Mouse (Mus musculus) adrenal gland, adult 8-10 months (tissue): ENCODE measurements at regions not wholly inside any gene's neighbourhood (a gene's known extent, or its start where the extent isn't known, plus 50 kb on each side); places are given as distances from the start of the nearest gene placed in this dataset.

ENCODE experiments used
- DNase-seq: peaks from one replicate; pipeline ENCODE4 v3.0.0; 2022

DNA sequence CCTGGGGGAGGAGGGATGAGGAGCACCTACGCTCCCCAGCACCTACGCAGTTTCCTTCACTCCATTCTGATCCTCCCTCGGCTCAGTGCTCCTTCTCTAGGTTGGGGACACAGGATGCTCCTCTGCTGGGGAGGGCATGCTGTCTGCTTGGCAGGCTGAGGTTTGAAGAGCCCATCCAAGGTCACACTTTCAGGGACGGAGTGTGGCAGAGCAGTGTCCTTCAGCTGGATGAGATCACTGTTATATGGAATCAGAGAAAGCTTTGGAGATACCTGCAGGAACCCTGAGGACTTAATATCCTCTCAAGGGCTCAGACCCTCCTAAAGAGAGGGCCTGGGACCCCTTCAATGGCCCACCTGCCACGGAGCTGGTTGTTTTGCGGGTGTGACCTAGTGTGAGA, 60.5 kb downstream of the Klhdc7a start:
- peak; percentile 72 for DNase-seq

- DNase-seq: no peak
These were observed 61.6 kb downstream of the Klhdc7a start for GRCm38 (mm10) chr4:139906176-139906575.

GRCm38 (mm10) chr4:139905093-139905783, 62.6 kb downstream of the Klhdc7a start:
- no peak for DNase-seq

GRCm38 (mm10) chr4:139899960-139900359, 66.6 kb upstream of the Pax7 start:
- DNase-seq: no peak

DNA sequence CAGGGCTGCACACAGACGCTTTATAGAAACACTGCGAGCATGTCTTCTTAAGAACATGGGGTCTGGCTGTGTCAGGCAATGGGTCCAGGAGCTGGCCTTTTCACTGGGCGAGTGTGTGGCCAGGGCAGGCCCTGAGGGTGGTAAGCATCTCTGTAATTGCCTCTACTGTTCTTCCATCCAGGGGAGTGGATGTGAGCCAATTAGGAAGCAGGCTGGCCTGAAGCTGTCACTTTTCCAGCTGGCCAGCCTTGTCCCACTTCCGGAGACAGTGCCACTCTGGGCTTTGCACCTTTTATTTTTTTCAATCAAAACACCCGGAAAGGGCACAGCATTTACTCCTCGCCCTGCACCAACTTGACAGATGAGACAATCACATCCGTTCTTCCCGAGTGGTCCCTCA, 66.1 kb upstream of the Pax7 start:
- no peak for DNase-seq

DNA sequence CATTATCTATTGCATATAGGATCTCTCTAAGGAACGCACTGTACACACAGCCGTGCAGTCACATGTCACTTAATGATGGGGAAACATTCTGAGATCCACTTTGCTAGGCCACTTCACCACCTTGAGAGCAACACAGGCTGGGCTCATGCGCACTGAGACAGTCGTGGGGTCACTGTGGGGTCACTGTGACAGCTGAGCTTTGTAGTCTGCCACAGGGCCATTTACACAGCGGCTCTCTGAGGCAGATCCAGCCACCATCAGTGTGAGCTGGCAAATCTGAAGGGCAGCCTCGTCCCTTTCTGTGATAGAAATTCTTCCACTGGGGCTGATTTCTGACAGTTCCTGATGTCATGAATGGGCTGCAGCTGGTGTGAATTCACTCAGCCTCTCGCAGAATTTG, 59.4 kb upstream of the Pax7 start:
- DNase-seq: no peak

DNA sequence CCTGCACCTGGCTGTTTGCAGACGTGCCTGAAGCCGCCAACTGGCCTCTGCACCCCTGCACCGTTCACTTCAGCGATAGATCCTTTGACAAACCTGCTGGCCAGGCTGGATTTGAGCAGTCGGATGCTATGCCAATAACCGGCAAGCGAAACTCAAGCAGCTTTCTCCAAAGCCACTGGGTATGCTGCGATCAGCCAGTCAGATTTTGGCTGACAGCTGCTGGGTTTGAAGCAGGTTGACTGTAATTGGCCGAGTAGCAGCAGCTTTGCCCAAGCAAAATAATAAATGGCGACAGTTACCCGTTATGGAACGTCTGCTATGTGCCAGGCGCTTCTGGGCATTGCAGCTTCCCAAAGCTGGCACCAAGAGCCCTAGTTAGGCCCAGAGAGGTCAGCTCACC, 55.7 kb upstream of the Pax7 start:
- no peak for DNase-seq
